Mouse (Mus musculus) hindbrain, embryonic 10.5 days (tissue): ENCODE measurements around the gene RPS10-NUDT3. TPM values are rescaled to one million over a fixed set of nuclear protein-coding genes. Genes with fewer than 3 reads are reported as not detected.
"Not testable (repeated sequence)": the region's sequence is repeated elsewhere in the genome, so short reads cannot be mapped to it uniquely, and the experiment has no call there.

Source experiments
- DNase-seq: peaks from one replicate; pipeline ENCODE4 v3.0.0-alpha.2; 2017; ENCODE audit warnings: low spot score
- H3K27ac ChIP-seq: fragments of 300-500 bp; sonication (generic); 2 replicates; pipeline ENCODE4 v1.5.1; 2016; ENCODE audit warnings: mild to moderate bottlenecking, moderate library complexity
- H3K27me3 ChIP-seq: fragments of 300-500 bp; sonication (generic); 2 replicates; pipeline ENCODE4 v1.6.1; 2016; ENCODE audit warnings: mild to moderate bottlenecking; ENCODE audit not compliant: poor library complexity, insufficient read depth, severe bottlenecking
- H3K36me3 ChIP-seq: fragments of 300-500 bp; sonication (generic); 2 replicates; pipeline ENCODE4 v1.6.1; 2016; ENCODE audit warnings: mild to moderate bottlenecking, moderate library complexity
- H3K4me1 ChIP-seq: fragments of 300-500 bp; sonication (generic); replicated peaks from 2 replicates; pipeline ENCODE4 v1.6.1; 2016; ENCODE audit warnings: mild to moderate bottlenecking
- H3K4me3 ChIP-seq: fragments of 300-500 bp; sonication (generic); 2 replicates; pipeline ENCODE4 v1.5.1; 2016; ENCODE audit warnings: mild to moderate bottlenecking, moderate library complexity
- H3K9me3 ChIP-seq: fragments of 300-500 bp; sonication (generic); 2 replicates; pipeline ENCODE4 v1.6.1; 2016; ENCODE audit warnings: mild to moderate bottlenecking, moderate library complexity
- WGBS: fragments of 180-500 bp; shearing (Covaris S2); methylation state at CpG from one replicate; pipeline ENCODE4 v1.1.7; 2016; 5-methylcytosine and 5-hydroxymethylcytosine counted together
- polyA plus RNA-seq: library from polyadenylated mRNA; unstranded; fragments of >200 nt; fragmentation: Nextera tagmentation; extraction: Ambion mirVana; gene quantifications from 2 replicates; pipeline ENCODE4 v1.2.1, GENCODE M21; 2016

Gene RPS10-NUDT3
- polyA plus RNA-seq, 1 experiment from 2014 or later = 0.86 TPM

DNA sequence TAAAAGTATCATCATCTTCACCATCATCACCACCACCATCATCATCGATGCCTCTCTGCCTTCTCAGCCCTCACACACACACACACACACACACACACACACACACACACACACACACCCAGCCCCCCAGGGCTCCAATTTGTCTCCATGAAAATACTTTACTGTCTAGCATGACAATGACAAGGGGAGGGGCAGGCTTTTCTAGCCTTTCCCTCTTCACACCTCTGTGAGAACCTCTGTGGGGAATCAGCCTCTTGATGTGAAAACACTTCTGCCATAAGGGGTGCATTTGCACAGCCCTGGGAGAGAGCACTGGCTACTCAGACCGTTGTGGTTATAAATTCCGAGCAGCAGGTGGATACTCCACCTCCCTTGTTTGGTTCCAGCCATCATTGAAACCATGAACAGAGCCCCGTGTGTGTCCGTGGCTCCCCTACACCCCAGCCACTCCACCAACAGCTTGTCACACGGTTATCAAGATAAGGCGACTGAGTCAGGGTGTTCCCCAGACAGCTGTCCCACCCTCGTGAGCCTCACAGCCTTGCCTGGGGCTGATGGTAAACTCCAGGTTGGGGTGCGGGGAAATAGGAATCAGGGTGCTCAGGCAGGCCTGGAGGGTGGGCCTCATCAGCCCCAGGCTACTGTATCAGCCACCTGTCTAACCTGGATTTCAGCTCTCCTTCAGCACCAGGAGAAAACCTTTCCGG is 18.4 kb upstream of the RPS10-NUDT3 start:
- Histone ChIP-seq H3K4me3 (no peak overlapping the region), H3K9me3 (no peaks in the 10 kb centered on the region), H3K27ac (no peak overlapping the region), H3K4me1 (peaks cover 28% of the 10 kb centered on the region), H3K36me3 (no peaks in the 10 kb centered on the region), H3K27me3 (peaks cover 53% of the 10 kb centered on the region)
- no peak for DNase-seq
- WGBS = 75% methylated on average over 10 of the region's 10 CpGs

DNA sequence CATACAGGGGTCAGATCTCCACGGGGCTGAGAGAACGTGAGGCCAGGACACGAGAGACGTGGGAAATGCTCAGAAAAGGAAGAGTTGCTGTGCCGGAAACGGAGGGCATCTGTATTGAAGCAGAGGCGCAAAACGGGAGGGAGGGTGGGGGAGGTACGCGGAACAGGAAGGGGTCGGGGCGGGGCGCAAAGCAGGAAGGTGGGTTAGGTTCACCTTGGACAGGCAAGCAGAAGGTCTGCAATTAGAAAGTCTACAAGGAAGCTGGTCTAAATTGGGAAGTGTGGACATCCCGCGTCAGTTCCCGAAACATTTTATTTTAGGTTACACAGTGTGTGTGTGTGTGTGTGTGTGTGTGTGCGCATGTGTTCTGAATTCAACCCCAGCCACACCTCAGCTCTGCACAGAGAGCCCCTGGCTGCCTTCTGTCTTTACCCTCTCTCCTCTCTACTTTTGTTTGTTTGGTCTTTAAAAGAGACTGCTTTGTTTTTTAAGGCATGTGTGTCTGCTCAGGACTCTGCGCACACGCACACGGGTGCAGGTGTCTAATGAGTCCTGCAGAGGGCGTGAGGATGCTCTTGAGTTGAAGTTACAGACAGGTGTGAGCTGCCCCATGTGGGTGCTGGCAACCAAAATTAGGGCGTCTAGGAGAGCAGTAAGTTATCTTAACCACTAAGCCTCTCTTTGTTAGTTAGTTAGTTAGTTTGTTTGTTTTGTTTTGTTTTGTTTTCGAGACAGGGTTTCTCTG is 17.2 kb upstream of the RPS10-NUDT3 start:
- no peaks in the 10 kb centered on the region for H3K9me3 ChIP-seq
- H3K4me3 ChIP-seq = no peak overlapping the region
- 86% methylated on average over 23 of the region's 23 CpGs for WGBS
- peaks cover 47% of the 10 kb centered on the region for H3K27me3 ChIP-seq
- H3K27ac ChIP-seq = peak overlapping the region; percentile 42; the same call in 1 of the 2 replicates
- H3K4me1 ChIP-seq = peaks cover 28% of the 10 kb centered on the region
- H3K36me3 ChIP-seq = no peaks in the 10 kb centered on the region
- DNase-seq = no peak

DNA sequence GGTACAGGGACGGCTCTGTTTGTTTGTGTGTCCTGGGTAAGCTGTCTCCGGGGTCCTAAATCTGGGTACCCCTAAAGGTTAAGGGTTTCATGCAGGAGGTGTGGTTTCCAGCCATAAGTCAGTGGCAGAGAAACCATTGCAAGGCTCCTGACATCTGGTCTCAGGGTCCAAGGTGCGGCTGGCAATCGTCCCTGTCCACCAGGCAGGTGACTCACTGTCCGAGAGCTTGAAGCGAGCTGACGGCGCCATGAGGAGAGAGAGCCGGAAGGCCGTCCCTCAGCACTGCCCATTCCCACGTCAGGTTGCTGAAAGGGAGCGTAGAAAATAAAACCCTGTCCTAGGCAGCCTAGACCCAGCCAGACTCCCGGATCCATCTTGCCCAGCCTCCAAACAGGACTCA is 15.6 kb upstream of the RPS10-NUDT3 start:
- Histone ChIP-seq H3K9me3 (no peaks in the 10 kb centered on the region), H3K36me3 (no peaks in the 10 kb centered on the region), H3K4me1 (peaks cover 19% of the 10 kb centered on the region), H3K27ac (no peak overlapping the region), H3K27me3 (peaks cover 30% of the 10 kb centered on the region), H3K4me3 (no peak overlapping the region)
- no peak for DNase-seq
- WGBS = 76% methylated on average over 13 of the region's 13 CpGs

DNA sequence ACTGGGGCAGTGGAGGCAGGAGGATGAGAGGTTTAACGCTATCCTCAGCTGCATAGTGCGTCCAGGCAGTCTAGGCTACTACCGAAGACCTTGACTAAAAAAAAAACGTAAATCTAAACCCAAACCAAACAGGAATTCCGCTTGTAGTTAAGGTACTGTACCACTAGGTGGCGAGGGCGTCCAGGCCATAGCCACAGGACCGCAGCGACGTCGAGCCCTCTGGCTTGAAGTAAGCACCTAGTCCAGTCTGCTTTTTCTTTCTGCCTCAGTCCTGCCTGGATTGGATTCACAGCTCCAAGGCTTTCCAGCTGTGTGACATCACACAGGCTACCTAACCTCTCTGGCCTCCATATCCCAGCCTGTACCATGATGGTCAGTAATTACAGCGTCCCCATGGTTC is 15.1 kb upstream of the RPS10-NUDT3 start:
- Histone ChIP-seq H3K36me3 (no peaks in the 10 kb centered on the region), H3K9me3 (no peaks in the 10 kb centered on the region), H3K4me1 (peaks cover 14% of the 10 kb centered on the region), H3K27ac (no peak overlapping the region), H3K4me3 (no peak overlapping the region), H3K27me3 (peaks cover 26% of the 10 kb centered on the region)
- 11% methylated on average over 12 of the region's 12 CpGs for WGBS
- DNase-seq = peak; percentile 73

DNA sequence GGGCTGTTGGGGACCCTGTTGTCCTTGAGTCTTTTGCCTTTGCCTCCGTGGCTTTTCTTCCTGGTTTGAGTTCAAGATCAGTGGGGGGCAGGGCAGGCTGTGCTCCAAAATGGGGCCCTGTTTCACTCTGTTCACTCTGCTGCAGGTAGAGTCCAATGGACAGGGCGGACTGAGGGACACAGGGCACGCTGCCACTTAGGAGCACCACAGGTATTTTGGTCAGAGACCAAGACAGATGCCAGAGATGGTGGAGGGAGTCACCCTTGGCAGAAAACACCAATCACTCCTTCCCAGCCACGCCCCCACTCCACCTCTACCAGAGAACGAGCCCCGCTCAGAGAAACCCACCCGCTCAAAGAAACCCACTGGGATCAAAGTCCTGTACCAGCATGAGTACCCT is 10.8 kb upstream of the RPS10-NUDT3 start:
- Histone ChIP-seq H3K4me1 (peaks cover 16% of the 10 kb centered on the region), H3K4me3 (no peak overlapping the region), H3K27me3 (peaks cover 4% of the 10 kb centered on the region), H3K27ac (no peak overlapping the region), H3K36me3 (no peaks in the 10 kb centered on the region), H3K9me3 (no peaks in the 10 kb centered on the region)
- no peak for DNase-seq
- 49% methylated on average over 7 of the region's 7 CpGs for WGBS

DNA sequence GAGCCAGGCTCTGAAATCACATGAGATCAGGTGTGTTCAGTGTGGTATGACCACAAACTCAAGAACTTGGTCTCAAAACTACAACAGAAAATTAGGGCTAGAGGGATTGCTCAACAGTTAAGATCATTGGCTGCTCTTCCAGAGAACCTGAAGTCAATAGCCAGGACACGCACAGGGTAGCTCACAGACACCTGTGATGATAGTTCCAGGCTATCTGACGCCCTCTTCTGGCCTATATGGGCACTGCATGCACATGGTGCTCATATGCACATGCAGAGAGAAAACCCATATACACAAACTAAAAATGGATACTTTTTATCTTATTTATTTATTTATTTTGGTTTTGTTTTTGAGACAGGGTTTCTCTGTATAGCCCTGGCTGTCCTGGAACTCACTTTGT is 9.6 kb upstream of the RPS10-NUDT3 start:
- no peak for DNase-seq
- H3K27ac ChIP-seq = no peak overlapping the region
- no peak overlapping the region for H3K4me3 ChIP-seq
- H3K9me3 ChIP-seq = no peaks in the 10 kb centered on the region
- no peaks in the 10 kb centered on the region for H3K27me3 ChIP-seq
- peaks cover 16% of the 10 kb centered on the region for H3K4me1 ChIP-seq
- 44% methylated on average over 2 of the region's 2 CpGs for WGBS
- no peaks in the 10 kb centered on the region for H3K36me3 ChIP-seq

DNA sequence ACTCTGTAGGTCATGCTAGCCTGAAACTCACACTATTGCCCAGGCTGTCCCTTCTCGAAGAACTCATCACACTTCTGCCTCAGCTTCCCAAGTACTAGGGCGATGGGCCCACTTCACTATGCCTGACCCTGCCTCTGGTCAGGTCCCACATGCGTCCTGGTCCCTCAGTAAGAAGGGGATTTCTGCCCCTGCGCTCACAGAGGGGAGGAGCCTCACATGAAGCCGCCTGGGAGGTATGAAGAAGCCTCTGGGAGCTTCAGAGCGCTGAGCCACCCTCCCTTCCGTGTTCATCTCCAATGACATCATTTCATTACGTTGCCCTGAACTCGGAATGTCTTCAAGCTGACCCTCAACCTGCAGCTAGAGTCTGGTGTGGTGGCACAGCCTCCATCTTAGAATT is 8.7 kb upstream of the RPS10-NUDT3 start:
- DNase-seq = no peak
- Histone ChIP-seq H3K4me1 (peaks cover 16% of the 10 kb centered on the region), H3K27ac (peak overlapping the region; percentile 16; the same call in 1 of the 2 replicates), H3K36me3 (no peaks in the 10 kb centered on the region), H3K27me3 (no peaks in the 10 kb centered on the region), H3K4me3 (no peak overlapping the region), H3K9me3 (no peaks in the 10 kb centered on the region)
- WGBS = 84% methylated on average over 9 of the region's 9 CpGs

DNA sequence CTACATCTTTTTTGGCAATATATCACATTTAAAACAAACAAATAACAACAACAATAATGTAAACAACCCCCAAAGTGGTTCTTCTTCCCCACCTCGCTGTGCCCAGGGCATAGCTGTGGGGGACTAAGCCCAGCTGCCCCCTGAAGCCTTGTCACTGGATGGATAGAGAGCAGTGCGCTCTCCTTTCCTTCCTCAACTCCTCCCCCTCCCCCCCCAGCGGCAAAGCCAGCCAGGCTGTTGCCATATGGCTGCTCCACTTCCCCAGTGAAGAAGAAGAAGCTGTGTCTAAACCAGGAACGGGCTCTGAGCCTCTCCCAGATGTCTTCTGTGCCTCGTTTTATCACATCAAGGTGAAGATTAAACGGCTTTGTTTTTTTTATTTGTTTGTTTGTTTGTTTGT is 8.1 kb upstream of the RPS10-NUDT3 start:
- DNase-seq = no peak
- Histone ChIP-seq H3K9me3 (no peaks in the 10 kb centered on the region), H3K4me3 (no peak overlapping the region), H3K27ac (peak overlapping the region; percentile 76), H3K36me3 (no peaks in the 10 kb centered on the region), H3K4me1 (peaks cover 16% of the 10 kb centered on the region), H3K27me3 (no peaks in the 10 kb centered on the region)
- 42% methylated on average over 6 of the region's 6 CpGs for WGBS

DNA sequence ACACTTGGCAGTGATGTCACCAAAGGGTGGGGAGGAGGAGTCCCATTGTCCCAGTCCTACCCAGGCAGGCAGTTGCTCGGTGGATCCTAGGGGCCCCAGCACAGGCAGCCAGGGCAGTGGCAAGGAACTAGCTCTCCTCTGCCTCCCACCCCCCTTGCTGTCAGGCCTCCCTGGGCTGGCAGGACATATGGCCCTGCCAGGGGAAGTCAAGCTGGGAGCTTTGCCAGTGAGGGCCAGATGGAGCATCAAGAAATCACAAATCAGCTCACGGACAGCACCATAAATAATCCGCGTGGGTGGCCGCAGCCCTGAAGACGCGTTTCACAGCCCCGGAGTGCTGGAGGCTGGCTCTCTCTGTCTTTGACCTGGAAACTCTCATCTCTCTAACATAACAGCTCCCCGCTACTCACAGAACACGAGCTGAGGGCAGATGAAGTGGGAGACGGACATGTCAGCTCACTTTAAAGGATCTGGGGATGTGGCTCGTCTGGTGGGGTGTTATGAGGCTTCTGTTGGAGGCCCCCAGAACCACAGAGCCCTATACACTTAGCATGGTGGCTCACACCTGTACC is 7.6 kb upstream of the RPS10-NUDT3 start:
- Histone ChIP-seq H3K4me1 (peaks cover 16% of the 10 kb centered on the region), H3K36me3 (no peaks in the 10 kb centered on the region), H3K9me3 (no peaks in the 10 kb centered on the region), H3K27ac (peak overlapping the region; percentile 76), H3K4me3 (peak overlapping the region; percentile 7; the same call in 1 of the 2 replicates), H3K27me3 (no peaks in the 10 kb centered on the region)
- WGBS = 37% methylated on average over 12 of the region's 12 CpGs
- no peak for DNase-seq

DNA sequence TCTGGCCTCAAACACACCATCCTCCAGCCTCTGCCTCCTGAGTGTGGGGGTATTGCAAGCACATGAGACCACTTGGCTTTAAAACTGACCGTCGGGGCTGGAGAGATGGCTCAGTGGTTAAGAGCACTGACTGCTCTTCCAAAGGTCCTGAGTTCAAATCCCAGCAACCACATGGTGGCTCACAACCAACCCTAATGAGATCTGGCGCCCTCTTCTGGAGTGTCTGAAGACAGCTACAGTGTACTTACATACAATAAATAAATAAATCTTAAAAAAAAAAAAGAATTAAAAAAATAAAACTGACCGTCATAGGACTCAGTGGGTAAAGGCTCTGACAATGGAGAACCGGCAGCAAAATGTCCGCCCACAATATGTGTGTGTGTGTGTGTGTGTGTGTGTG is 4.8 kb upstream of the RPS10-NUDT3 start:
- H3K9me3 ChIP-seq = not testable (repeated sequence)

DNA sequence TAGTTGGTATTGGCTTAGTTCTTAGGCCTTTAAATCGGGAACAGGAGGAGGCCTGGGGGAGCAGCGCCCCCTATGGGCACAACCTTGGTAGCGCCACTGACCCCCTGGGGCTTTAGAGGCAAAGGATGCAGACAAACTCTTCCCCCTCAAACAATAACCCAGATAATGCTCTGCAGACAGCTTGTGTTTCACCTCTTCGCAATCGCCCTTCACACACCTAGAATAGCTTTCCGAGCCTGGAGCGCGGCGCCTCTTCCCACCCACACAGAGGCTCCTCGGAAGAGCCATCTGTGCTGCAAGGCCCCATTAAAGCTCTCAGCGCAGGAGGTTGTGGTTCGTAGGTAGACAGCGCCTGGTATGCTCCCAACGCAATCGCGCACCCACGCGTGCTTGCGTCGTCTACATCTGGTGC is 3.9 kb upstream of the RPS10-NUDT3 start:
- Histone ChIP-seq H3K27ac (no peak overlapping the region), H3K27me3 (no peaks in the 10 kb centered on the region), H3K4me3 (no peak overlapping the region), H3K4me1 (peaks cover 32% of the 10 kb centered on the region), H3K9me3 (no peaks in the 10 kb centered on the region), H3K36me3 (peaks cover 8% of the 10 kb centered on the region)
- DNase-seq = no peak
- 80% methylated on average over 20 of the region's 20 CpGs for WGBS

More for the DNA sequence above, 4.8 kb upstream of the RPS10-NUDT3 start:
- H3K36me3 ChIP-seq, H3K27me3 ChIP-seq, H3K4me3 ChIP-seq, H3K27ac ChIP-seq, DNase-seq: not testable (repeated sequence)
- peaks cover 26% of the 10 kb centered on the region for H3K4me1 ChIP-seq
- 92% methylated on average over 6 of the region's 6 CpGs for WGBS

DNA sequence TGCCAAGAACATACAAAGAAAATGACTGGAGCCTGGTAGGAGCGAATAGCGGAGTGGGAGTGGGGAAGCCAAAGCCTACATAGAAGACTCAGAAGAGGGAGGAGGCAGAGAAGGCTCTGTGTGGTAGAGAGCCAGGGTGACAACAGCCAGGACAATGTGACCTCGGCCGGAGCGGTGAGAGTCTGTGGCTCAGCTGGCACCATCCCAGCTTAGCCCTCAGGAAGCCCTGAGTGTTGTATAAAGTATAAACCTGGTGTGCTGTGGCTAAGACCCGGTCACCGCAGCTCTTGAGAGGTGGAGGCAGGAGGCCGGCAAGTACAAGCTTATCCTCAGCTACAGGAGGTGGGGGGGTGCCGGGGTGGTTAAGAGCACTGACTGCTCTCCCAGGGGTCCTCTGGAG is 2.3 kb upstream of the RPS10-NUDT3 start:
- DNase-seq = no peak
- Histone ChIP-seq H3K9me3 (no peaks in the 10 kb centered on the region), H3K27me3 (no peaks in the 10 kb centered on the region), H3K27ac (0 out of 2 replicates have a peak overlapping the region, but pooled peaks have one; percentile 40), H3K4me1 (peaks cover 39% of the 10 kb centered on the region), H3K4me3 (no peak overlapping the region), H3K36me3 (peaks cover 24% of the 10 kb centered on the region)
- WGBS = 68% methylated on average over 9 of the region's 9 CpGs
